Mouse (Mus musculus) G1E (cell line): ENCODE results near the gene Tns1.

Experiments
- CTCF ChIP-seq: IDR thresholded peaks from 2 replicates; pipeline ENCODE4 v1.5.1; 2012; ENCODE audit warnings: low read depth, low read length, inconsistent platforms, mixed read lengths
- TAL1 ChIP-seq: conservative IDR thresholded peaks from 2 replicates; pipeline ENCODE4 v1.6.1; 2012; ENCODE audit warnings: low read depth, low read length, inconsistent platforms, mixed read lengths

DNA sequence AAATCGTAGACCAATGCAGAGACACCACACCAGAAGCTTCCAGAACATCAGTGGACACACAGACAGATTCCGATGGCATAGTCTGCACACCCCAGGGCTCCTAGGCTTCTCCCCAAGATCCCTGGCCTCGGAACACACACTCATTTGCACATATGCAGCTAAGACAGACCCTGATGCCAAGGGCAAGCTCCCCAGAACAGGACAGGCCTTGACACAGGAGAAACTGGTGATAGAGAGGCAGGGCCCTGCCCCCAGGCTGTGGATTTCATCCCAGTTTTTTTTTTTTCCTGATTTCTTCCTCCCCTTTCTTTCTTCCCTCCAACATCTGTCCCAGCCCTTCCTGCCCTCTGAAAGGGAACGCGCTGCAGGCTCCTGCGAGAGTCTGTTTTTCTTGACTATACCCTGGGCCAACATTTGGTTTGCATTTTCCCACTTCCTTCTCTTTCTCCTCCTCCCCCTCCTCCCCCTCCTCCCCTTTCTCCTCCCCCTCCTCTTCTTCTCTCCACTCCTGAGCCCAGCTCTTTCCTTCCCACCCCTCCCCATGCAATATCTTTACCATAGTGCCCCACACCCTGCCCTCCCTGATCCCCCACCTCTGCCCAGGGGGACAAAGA, 32.5 kb downstream of the Tns1 start:
- TF ChIP-seq TAL1 (no peak), CTCF (no peak)
